Mouse (Mus musculus): Measurements from ENCODE around the gene Nfyc. TPM values are rescaled to one million over a fixed set of nuclear protein-coding genes. Genes with fewer than 3 reads are reported as not detected.

Gene Nfyc
- 10 to 100 TPM; 37.9 to 40.1 TPM for total RNA-seq (2021)
- long read RNA-seq, experiment 1, transcript Nfyc-201 (10 exons, 1,932 nt): major isoform, 17 of 34 reads
- long read RNA-seq, experiment 1, partial matches to known transcripts: 1 of 34 reads
- long read RNA-seq, experiment 1, other reads (novel, unspliced or antisense): 10 of 34 reads
- long read RNA-seq, experiment 2, transcript Nfyc-205 (3 exons, 951 nt): minor isoform, 5 of 52 reads
- long read RNA-seq, experiment 2, transcript Nfyc-201 (10 exons, 1,932 nt): major isoform, 29 of 52 reads
- long read RNA-seq, experiment 2, partial matches to known transcripts: 7 of 52 reads
- long read RNA-seq, experiment 2, other reads (novel, unspliced or antisense): 9 of 52 reads

- DNase-seq: no peak
- intact Hi-C loops (cut with DNase I): no loop called here
These were observed at the start of gene Nfyc for GRCm38 (mm10) chr4:120831472-120831871. Nfyc (minus strand) TSS chr4:120831572.

GRCm38 (mm10) chr4:120880731-120881432, 49.5 kb upstream of the Nfyc start:
- DNase-seq: no peak

GRCm38 (mm10) chr4:120879386-120879785, 48.0 kb upstream of the Nfyc start:
- no peak for DNase-seq
- intact Hi-C loops (cut with DNase I): no loop called here

More at GRCm38 (mm10) chr4:120880731-120881432, 49.5 kb upstream of the Nfyc start:
- intact Hi-C loops (cut with DNase I): loop anchor here (10.0 kb wide), 2 partner anchors 126 to 296 kb away; partner anchors contain the start of gene Gm8439

- intact Hi-C loops (cut with DNase I): no loop called here
- no peak for DNase-seq
These were observed 47.4 kb upstream of the Nfyc start for GRCm38 (mm10) chr4:120878728-120879127.

GRCm38 (mm10) chr4:120875961-120876360, 44.6 kb upstream of the Nfyc start:
- intact Hi-C loops (cut with DNase I): no loop called here
- no peak for DNase-seq

GRCm38 (mm10) chr4:120870262-120870748, 38.9 kb upstream of the Nfyc start:
- intact Hi-C loops (cut with DNase I): no loop called here
- DNase-seq: no peak

- intact Hi-C loops (cut with DNase I): no loop called here
- no peak for DNase-seq
These were observed 37.6 kb upstream of the Nfyc start for GRCm38 (mm10) chr4:120868988-120869387.

- no peak for DNase-seq
- intact Hi-C loops (cut with DNase I): no loop called here
These were observed 36.9 kb upstream of the Nfyc start for GRCm38 (mm10) chr4:120868246-120868645.

GRCm38 (mm10) chr4:120866211-120866610, 34.8 kb upstream of the Nfyc start:
- intact Hi-C loops (cut with DNase I): no loop called here
- no peak for DNase-seq

- DNase-seq: no peak
- intact Hi-C loops (cut with DNase I): no loop called here
These were observed 28.5 kb upstream of the Nfyc start for GRCm38 (mm10) chr4:120859865-120860264.

- intact Hi-C loops (cut with DNase I): no loop called here
- no peak for DNase-seq
These were observed 25.0 kb upstream of the Nfyc start for GRCm38 (mm10) chr4:120856376-120856775.

GRCm38 (mm10) chr4:120855360-120856060, 24.1 kb upstream of the Nfyc start:
- no peak for DNase-seq
- intact Hi-C loops (cut with DNase I): no loop called here

GRCm38 (mm10) chr4:120854588-120855319, 23.4 kb upstream of the Nfyc start, which contains the start of gene Rims3:
Rims3 (plus strand) TSS chr4:120854816.
- intact Hi-C loops (cut with DNase I): loop anchor here (5.0 kb wide), 2 partner anchors 33 to 58 kb away; no protein-coding TSS in a partner anchor
- no peak for DNase-seq

- intact Hi-C loops (cut with DNase I): loop anchor here (5.0 kb wide), 2 partner anchors 36 to 61 kb away; no protein-coding TSS in a partner anchor
- DNase-seq: peak in 1 of 2 experiments; percentile 15
These were observed 19.6 kb upstream of the Nfyc start for GRCm38 (mm10) chr4:120850946-120851345.

GRCm38 (mm10) chr4:120849451-120849850, 18.1 kb upstream of the Nfyc start:
- intact Hi-C loops (cut with DNase I): no loop called here
- DNase-seq: no peak

- no peak for DNase-seq
- intact Hi-C loops (cut with DNase I): no loop called here
These were observed 17.5 kb upstream of the Nfyc start for GRCm38 (mm10) chr4:120848909-120849308.

GRCm38 (mm10) chr4:120845098-120845497, 13.7 kb upstream of the Nfyc start:
- intact Hi-C loops (cut with DNase I): no loop called here

GRCm38 (mm10) chr4:120844423-120845082, 13.2 kb upstream of the Nfyc start:
- intact Hi-C loops (cut with DNase I): no loop called here
- no peak for DNase-seq

More at GRCm38 (mm10) chr4:120845098-120845497, 13.7 kb upstream of the Nfyc start:
- DNase-seq: no peak

GRCm38 (mm10) chr4:120841342-120841741, 10.0 kb upstream of the Nfyc start:
- intact Hi-C loops (cut with DNase I): no loop called here
- no peak for DNase-seq

Data from gastrocnemius, postnatal 36 days (tissue).